Mouse (Mus musculus) liver, postnatal 0 days (tissue): ENCODE measurements around the gene Tnc. TPM values are rescaled to one million over a fixed set of nuclear protein-coding genes. Genes with fewer than 3 reads are reported as not detected.

ENCODE experiments used
- ATAC-seq: fragments of 200-750 bp; cut with Nextera tagmentation; 2 replicates; pipeline ENCODE4 v1.8.0; 2017; ENCODE audit warnings: mild to moderate bottlenecking, moderate library complexity
- DNase-seq: peaks from one replicate; pipeline ENCODE4 v3.0.0-alpha.2; 2016
- H3K27ac ChIP-seq: fragments of 300-500 bp; sonication (generic); 2 replicates; pipeline ENCODE4 v1.5.1; 2014; ENCODE audit warnings: antibody characterized with exemption, moderate library complexity, mild to moderate bottlenecking, low read depth
- H3K27me3 ChIP-seq: fragments of 300-500 bp; sonication (generic); 2 replicates; pipeline ENCODE4 v1.6.1; 2014; ENCODE audit warnings: low read length, control low read depth, mixed read lengths; ENCODE audit not compliant: insufficient read depth
- H3K36me3 ChIP-seq: fragments of 300-500 bp; sonication (generic); replicated peaks from 2 replicates; pipeline ENCODE4 v1.6.1; 2014; ENCODE audit warnings: mild to moderate bottlenecking, control low read depth, low read length, moderate library complexity, mixed read lengths; ENCODE audit not compliant: insufficient read depth
- H3K4me1 ChIP-seq: fragments of 300-500 bp; sonication (generic); 2 replicates; pipeline ENCODE4 v1.6.1; 2014; ENCODE audit warnings: antibody characterized with exemption, mild to moderate bottlenecking, control low read depth; ENCODE audit not compliant: insufficient read depth
- H3K4me2 ChIP-seq: fragments of 300-500 bp; sonication (generic); 2 replicates; pipeline ENCODE4 v1.6.1; 2014; ENCODE audit warnings: low read depth, mild to moderate bottlenecking, low read length, moderate library complexity, mixed read lengths
- H3K4me3 ChIP-seq: fragments of 300-500 bp; sonication (generic); 2 replicates; pipeline ENCODE4 v1.5.1; 2014; ENCODE audit warnings: low read depth, low read length
- H3K9ac ChIP-seq: fragments of 300-500 bp; sonication (generic); replicated peaks from 2 replicates; pipeline ENCODE4 v1.6.1; 2014; ENCODE audit warnings: mild to moderate bottlenecking, moderate library complexity
- H3K9me3 ChIP-seq: fragments of 300-500 bp; sonication (generic); 2 replicates; pipeline ENCODE4 v1.6.1; 2016; ENCODE audit warnings: mild to moderate bottlenecking, control low read depth, low read length, mixed read lengths
- CTCF ChIP-seq: sonication (generic); IDR thresholded peaks from 2 replicates; pipeline ENCODE4 v1.5.1; 2016; ENCODE audit warnings: antibody characterized with exemption, low read depth
- EP300 ChIP-seq: IDR thresholded peaks from 2 replicates; pipeline ENCODE4 v1.6.1; 2016; ENCODE audit warnings: antibody characterized with exemption, low read depth, mild to moderate bottlenecking
- WGBS: fragments of 180-500 bp; shearing (Covaris S2); extraction: QIAGEN DNeasy Blood & Tissue Kit; methylation state at CpG from one replicate; pipeline ENCODE4 v1.1.7; 2014; ENCODE audit not compliant: insufficient replicate concordance; 5-methylcytosine and 5-hydroxymethylcytosine counted together
- polyA plus RNA-seq: library from polyadenylated mRNA; unstranded; fragments of >200 nt; fragmentation: Nextera tagmentation; extraction: Ambion mirVana; gene quantifications from 2 replicates; pipeline ENCODE4 v1.2.1, GENCODE M21; 2015

Gene Tnc
- polyA plus RNA-seq, 1 experiment from 2014 or later, result 1.9 TPM

DNA sequence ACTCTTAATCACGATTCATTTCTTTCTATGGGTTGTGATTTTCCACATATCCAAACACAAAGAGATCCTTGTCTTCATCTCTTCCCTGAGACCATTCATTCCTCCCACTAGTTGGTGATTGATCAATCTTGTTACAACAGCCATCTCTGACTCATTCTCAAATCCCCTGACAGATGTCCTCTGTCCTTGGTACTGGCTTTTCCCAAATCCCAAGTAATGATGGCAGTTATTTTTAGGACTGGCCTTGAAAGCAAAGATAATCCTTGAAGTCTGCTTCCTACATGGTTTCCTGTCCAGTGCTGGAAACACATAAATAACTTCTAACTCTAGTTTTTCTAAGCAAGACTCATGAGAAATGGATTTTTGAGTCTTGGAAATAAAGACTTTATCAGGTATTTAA is 12.1 kb downstream of the Tnc start:
- DNase-seq (no peak), ATAC-seq (no peak)
- WGBS, result 58% methylated on average over 1 of the region's 1 CpGs
- TF ChIP-seq EP300, result no peak
- no peaks in the 10 kb centered on the region for H3K27me3 ChIP-seq
- peaks cover 3% of the 10 kb centered on the region; the same call in 1 of the 2 replicates for H3K9me3 ChIP-seq
- no peak overlapping the region for H3K27ac ChIP-seq
- H3K4me3 ChIP-seq, result no peak overlapping the region
- no peaks in the 10 kb centered on the region for H3K36me3 ChIP-seq
- H3K9ac ChIP-seq, result no peak overlapping the region
- H3K4me1 ChIP-seq, result no peaks in the 10 kb centered on the region
- no peak overlapping the region for H3K4me2 ChIP-seq

DNA sequence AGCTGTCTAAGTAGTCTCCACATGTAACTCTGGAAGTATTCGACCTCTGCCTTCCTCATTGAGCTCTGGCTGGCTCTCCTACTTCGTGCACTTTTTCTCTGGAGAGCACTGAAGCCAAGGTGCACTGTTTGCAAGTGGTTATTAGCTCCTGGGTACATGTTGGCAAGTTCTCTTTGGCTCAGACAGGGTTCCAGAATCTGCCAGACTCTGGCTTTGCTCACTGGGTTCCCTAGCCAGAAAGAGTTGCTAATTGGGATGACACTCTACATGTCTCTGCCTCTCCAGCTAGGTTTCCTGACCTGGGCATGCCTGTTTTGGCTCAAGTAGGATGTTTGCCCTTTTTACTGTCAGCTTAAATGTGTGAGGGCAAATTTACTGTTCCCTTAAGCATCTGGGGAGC is 13.6 kb downstream of the Tnc start:
- DNase-seq (no peak), ATAC-seq (no peak)
- Histone ChIP-seq H3K4me2 (no peak overlapping the region), H3K27ac (no peak overlapping the region), H3K4me1 (no peaks in the 10 kb centered on the region), H3K4me3 (no peak overlapping the region), H3K27me3 (no peaks in the 10 kb centered on the region), H3K9ac (no peak overlapping the region), H3K36me3 (no peaks in the 10 kb centered on the region), H3K9me3 (peaks cover 3% of the 10 kb centered on the region; the same call in 1 of the 2 replicates)
- TF ChIP-seq EP300 (no peak), CTCF (no peak)
- WGBS, result 40% methylated on average over 2 of the region's 2 CpGs

DNA sequence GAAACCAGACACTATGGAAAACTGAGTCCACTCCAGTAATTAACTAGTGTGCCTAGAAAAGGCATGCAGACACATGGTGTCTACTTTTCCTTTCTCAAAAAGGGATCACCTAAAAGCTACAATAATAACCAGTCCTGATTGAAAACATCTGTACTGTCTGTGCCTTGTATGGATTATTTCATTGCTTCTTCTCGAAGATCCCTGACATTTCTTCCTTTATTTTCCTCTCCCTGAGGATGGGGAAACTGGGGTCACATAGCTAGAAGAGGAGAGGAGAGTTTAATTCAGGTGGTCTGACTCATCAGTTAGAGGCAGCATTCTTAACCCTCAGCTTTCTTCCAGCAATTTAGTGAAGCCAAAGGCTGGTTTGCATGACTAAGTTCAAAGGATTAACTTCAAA is 17.3 kb downstream of the Tnc start:
- ATAC-seq (no peak), DNase-seq (no peak)
- Histone ChIP-seq H3K27ac (no peak overlapping the region), H3K9me3 (no peaks in the 10 kb centered on the region), H3K36me3 (no peaks in the 10 kb centered on the region), H3K27me3 (no peaks in the 10 kb centered on the region), H3K4me2 (no peak overlapping the region), H3K4me3 (no peak overlapping the region), H3K4me1 (no peaks in the 10 kb centered on the region), H3K9ac (no peak overlapping the region)
- TF ChIP-seq CTCF, result no peak
- TF ChIP-seq EP300, result no peak
- 41% methylated on average over 1 of the region's 1 CpGs for WGBS

GRCm38 (mm10) chr4:64025591-64025990 is 21.2 kb downstream of the Tnc start:
- H3K9me3 ChIP-seq, result no peaks in the 10 kb centered on the region
- H3K4me2 ChIP-seq, result no peak overlapping the region
- DNase-seq (no peak), ATAC-seq (no peak)
- H3K36me3 ChIP-seq, result no peaks in the 10 kb centered on the region
- no peak overlapping the region for H3K27ac ChIP-seq
- H3K9ac ChIP-seq, result no peak overlapping the region
- no peak overlapping the region for H3K4me3 ChIP-seq
- no peaks in the 10 kb centered on the region for H3K4me1 ChIP-seq
- TF ChIP-seq EP300 (no peak), CTCF (no peak)
- H3K27me3 ChIP-seq, result no peaks in the 10 kb centered on the region
- WGBS, result 78% methylated on average over 6 of the region's 6 CpGs

- Histone ChIP-seq H3K27ac (no peak overlapping the region), H3K36me3 (no peaks in the 10 kb centered on the region), H3K9me3 (no peaks in the 10 kb centered on the region), H3K9ac (no peak overlapping the region), H3K4me3 (no peak overlapping the region), H3K4me2 (no peak overlapping the region), H3K4me1 (no peaks in the 10 kb centered on the region), H3K27me3 (no peaks in the 10 kb centered on the region)
- DNase-seq (no peak), ATAC-seq (no peak)
- no peak for TF ChIP-seq EP300
- TF ChIP-seq CTCF, result no peak
- 52% methylated on average over 4 of the region's 4 CpGs for WGBS
Observed at GRCm38 (mm10) chr4:64024041-64024779, 22.6 kb downstream of the Tnc start.

DNA sequence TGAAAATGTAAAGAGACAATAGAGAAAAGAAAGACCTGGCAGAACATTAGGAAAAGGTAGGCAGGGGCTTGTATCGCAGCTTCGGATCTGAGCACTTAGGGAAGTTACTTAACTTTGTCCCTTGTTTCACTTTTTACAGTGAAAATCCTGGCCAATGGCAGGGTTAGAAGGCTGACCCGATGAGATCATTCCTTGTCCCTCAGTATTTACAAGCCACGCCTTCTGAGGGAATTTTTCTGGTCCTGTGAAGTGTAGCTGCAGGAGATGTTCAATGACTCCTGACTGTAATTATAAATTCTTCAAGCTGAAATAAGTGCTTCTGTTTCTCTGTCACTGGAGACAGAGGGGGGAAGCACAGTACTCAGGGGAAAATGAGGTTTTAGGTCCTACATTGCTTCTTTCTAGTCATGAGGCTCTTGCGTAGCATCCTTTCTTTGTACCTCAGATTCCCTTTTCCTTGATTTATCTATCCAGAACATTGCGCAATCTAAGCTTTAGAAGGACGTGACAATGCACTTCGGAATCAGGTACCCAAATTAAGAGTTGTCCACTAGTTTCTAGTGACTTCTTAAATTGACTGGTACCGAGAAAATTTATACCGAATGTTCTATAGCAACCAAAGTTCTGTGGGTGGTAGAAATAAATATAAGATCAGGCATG is 25.8 kb downstream of the Tnc start:
- 79% methylated on average over 10 of the region's 10 CpGs for WGBS

More for the DNA sequence above, 25.8 kb downstream of the Tnc start:
- DNase-seq (no peak), ATAC-seq (no peak)
- Histone ChIP-seq H3K36me3 (no peaks in the 10 kb centered on the region), H3K4me3 (no peak overlapping the region), H3K27me3 (no peaks in the 10 kb centered on the region), H3K4me2 (no peak overlapping the region), H3K4me1 (no peaks in the 10 kb centered on the region), H3K27ac (no peak overlapping the region), H3K9ac (no peak overlapping the region), H3K9me3 (no peaks in the 10 kb centered on the region)
- TF ChIP-seq CTCF (no peak), EP300 (no peak)
